Comparison of ENCODE assay signal across 12 mouse cellular contexts in the genomic region with DNA sequence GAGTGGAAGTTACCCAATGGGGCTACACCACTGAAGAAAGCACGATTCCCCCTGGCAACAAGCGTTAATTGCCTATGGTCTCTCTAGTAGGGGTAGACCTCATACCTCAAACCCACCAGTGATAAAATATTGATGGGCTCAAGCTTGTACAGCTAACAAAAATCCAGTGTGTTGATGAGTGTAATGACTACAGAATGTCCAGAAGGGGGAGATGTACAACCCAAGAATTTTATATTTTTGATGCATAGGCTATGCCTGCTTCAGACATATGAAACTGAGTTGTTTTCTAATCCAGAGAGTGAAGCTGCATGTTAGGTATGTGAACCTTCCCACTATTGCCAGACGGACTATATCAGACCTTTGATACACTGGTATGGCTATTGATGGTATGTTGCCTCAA. TPM values are rescaled to one million over a fixed set of nuclear protein-coding genes. Genes with fewer than 3 reads are reported as not detected.
DNase-seq lines count a peak whose midpoint lies in the region; ATAC-seq and TF ChIP-seq lines count a peak whose summit lies in the region.
"Had no signal": no experiment of that assay in that cellular context is flagged by ENCODE, and none has a peak within 500 bp of the region (broad histone marks: within the 10 kb centered on the region; RNA-seq: fewer than 3 reads in every experiment).

No protein-coding gene starts in this region.

- DNase-seq in hindbrain, embryonic 14.5 days (ENCODE audit: low spot score) = peak; percentile 27
- peak; percentile 35 for DNase-seq in midbrain, postnatal 0 days (ENCODE audit: low spot score)
- DNase-seq in embryonic facial prominence, embryonic 14.5 days (ENCODE audit: low spot score) = no peak
- DNase-seq in stomach, postnatal 0 days (ENCODE audit: low spot score) = no peak
- no peak for DNase-seq in right cerebral cortex, postnatal 4 days
- DNase-seq in layer of hippocampus, adult 11-12 months (ENCODE audit: low spot score) = no peak
- DNase-seq: kidney, adult 11 months; right cerebral cortex, postnatal 14 days had no signal

- H3K9me3 ChIP-seq in hindbrain, embryonic 14.5 days (ENCODE audit: control insufficient read depth, low read length) = no peaks in the 10 kb centered on the region
- no peaks in the 10 kb centered on the region for H3K9me3 ChIP-seq in hindbrain, embryonic 16.5 days (ENCODE audit: control insufficient read depth, low read length)
- H3K9me3 ChIP-seq in midbrain, postnatal 0 days (ENCODE audit: low read length) = no peaks in the 10 kb centered on the region
- H3K9me3 ChIP-seq in midbrain, embryonic 13.5 days = no peaks in the 10 kb centered on the region
- H3K9me3 ChIP-seq in embryonic facial prominence, embryonic 14.5 days (ENCODE audit: control insufficient read depth, low read length) = no peaks in the 10 kb centered on the region
- no peaks in the 10 kb centered on the region for H3K9me3 ChIP-seq in stomach, postnatal 0 days (ENCODE audit: control insufficient read depth, low read length)
- H3K9me3 ChIP-seq: heart, embryonic 12.5 days; lung, embryonic 15.5 days had no signal

- no peaks in the 10 kb centered on the region for H3K4me1 ChIP-seq in hindbrain, embryonic 14.5 days (replicated peaks; ENCODE audit: control insufficient read depth, insufficient read depth, low read length)
- H3K4me1 ChIP-seq in hindbrain, embryonic 16.5 days (ENCODE audit: control insufficient read depth, insufficient read depth, low read depth, low read length) = no peaks in the 10 kb centered on the region
- no peaks in the 10 kb centered on the region for H3K4me1 ChIP-seq in midbrain, postnatal 0 days (ENCODE audit: insufficient read depth, low read length)
- H3K4me1 ChIP-seq in midbrain, embryonic 13.5 days (replicated peaks) = no peaks in the 10 kb centered on the region
- H3K4me1 ChIP-seq in embryonic facial prominence, embryonic 14.5 days (ENCODE audit: control insufficient read depth, insufficient read depth, low read length) = no peaks in the 10 kb centered on the region
- no peaks in the 10 kb centered on the region for H3K4me1 ChIP-seq in stomach, postnatal 0 days (replicated peaks; ENCODE audit: control insufficient read depth, insufficient read depth)
- H3K4me1 ChIP-seq: heart, embryonic 12.5 days; lung, embryonic 15.5 days had no signal

- ATAC-seq in hindbrain, embryonic 14.5 days (ENCODE audit: low FRiP score) = no peak
- no peak for ATAC-seq in hindbrain, embryonic 16.5 days
- no peak for ATAC-seq in midbrain, postnatal 0 days (ENCODE audit: low FRiP score)
- ATAC-seq in midbrain, embryonic 13.5 days = no peak
- ATAC-seq in embryonic facial prominence, embryonic 14.5 days (ENCODE audit: low read depth) = 0 out of 2 replicates have a peak, but pooled peaks have one; percentile 6
- ATAC-seq in stomach, postnatal 0 days (ENCODE audit: low FRiP score, low TSS enrichment) = no peak

- peak; percentile 47 for TF ChIP-seq CTCF in midbrain, postnatal 0 days (IDR thresholded peaks at IDR 0.05)
- peak; percentile 68 for TF ChIP-seq CTCF in stomach, postnatal 0 days (IDR thresholded peaks at IDR 0.05; ENCODE audit: low read depth)

- no peak overlapping the region for H3K27ac ChIP-seq in hindbrain, embryonic 14.5 days
- no peak overlapping the region for H3K27ac ChIP-seq in hindbrain, embryonic 16.5 days (ENCODE audit: low read depth, low read length)
- H3K27ac ChIP-seq in midbrain, postnatal 0 days (ENCODE audit: low read depth, low read length) = no peak overlapping the region
- no peak overlapping the region for H3K27ac ChIP-seq in midbrain, embryonic 13.5 days
- no peak overlapping the region for H3K27ac ChIP-seq in embryonic facial prominence, embryonic 14.5 days (replicated peaks; ENCODE audit: low read depth, low read length)
- no peak overlapping the region for H3K27ac ChIP-seq in stomach, postnatal 0 days (replicated peaks)
- H3K27ac ChIP-seq: lung, embryonic 15.5 days had no signal

- WGBS in hindbrain, embryonic 14.5 days = 99% methylated on average over 3 of the region's 3 CpGs
- WGBS in hindbrain, embryonic 16.5 days = 95% methylated on average over 3 of the region's 3 CpGs
- WGBS in midbrain, postnatal 0 days = 95% methylated on average over 3 of the region's 3 CpGs
- WGBS in midbrain, embryonic 13.5 days = 98% methylated on average over 3 of the region's 3 CpGs
- WGBS in embryonic facial prominence, embryonic 14.5 days = 89% methylated on average over 3 of the region's 3 CpGs
- WGBS in stomach, postnatal 0 days = 87% methylated on average over 3 of the region's 3 CpGs

- no peak overlapping the region for H3K4me3 ChIP-seq in hindbrain, embryonic 14.5 days (replicated peaks; ENCODE audit: low read length)
- no peak overlapping the region for H3K4me3 ChIP-seq in hindbrain, embryonic 16.5 days (ENCODE audit: low read length)
- no peak overlapping the region for H3K4me3 ChIP-seq in midbrain, postnatal 0 days (ENCODE audit: low read depth, low read length)
- H3K4me3 ChIP-seq in midbrain, embryonic 13.5 days (replicated peaks) = no peak overlapping the region
- H3K4me3 ChIP-seq in embryonic facial prominence, embryonic 14.5 days (ENCODE audit: low read depth, low read length) = no peak overlapping the region
- H3K4me3 ChIP-seq in stomach, postnatal 0 days (ENCODE audit: low read depth, low read length) = no peak overlapping the region
- H3K4me3 ChIP-seq: heart, embryonic 12.5 days; lung, embryonic 15.5 days had no signal

- TF ChIP-seq EP300 in stomach, postnatal 0 days (optimal IDR thresholded peaks at IDR 0.05) = no peak

- no peaks in the 10 kb centered on the region for H3K27me3 ChIP-seq in hindbrain, embryonic 14.5 days (ENCODE audit: control insufficient read depth, insufficient read depth, low read length)
- H3K27me3 ChIP-seq in hindbrain, embryonic 16.5 days (replicated peaks; ENCODE audit: control insufficient read depth, insufficient read depth, low read length) = no peaks in the 10 kb centered on the region
- H3K27me3 ChIP-seq in midbrain, postnatal 0 days (ENCODE audit: insufficient read depth, low read length) = no peaks in the 10 kb centered on the region
- H3K27me3 ChIP-seq in midbrain, embryonic 13.5 days = no peaks in the 10 kb centered on the region
- no peaks in the 10 kb centered on the region for H3K27me3 ChIP-seq in embryonic facial prominence, embryonic 14.5 days (replicated peaks; ENCODE audit: control insufficient read depth, insufficient read depth, low read length)
- H3K27me3 ChIP-seq in stomach, postnatal 0 days (ENCODE audit: control insufficient read depth, insufficient read depth, low read length) = no peaks in the 10 kb centered on the region
- H3K27me3 ChIP-seq: heart, embryonic 12.5 days; lung, embryonic 15.5 days had no signal

- no peak overlapping the region for H3K9ac ChIP-seq in hindbrain, embryonic 14.5 days
- no peak overlapping the region for H3K9ac ChIP-seq in hindbrain, embryonic 16.5 days (ENCODE audit: low read depth, low read length)
- H3K9ac ChIP-seq in midbrain, postnatal 0 days (replicated peaks; ENCODE audit: low read length, poor library complexity, severe bottlenecking) = no peak overlapping the region
- no peak overlapping the region for H3K9ac ChIP-seq in midbrain, embryonic 13.5 days (replicated peaks)
- H3K9ac ChIP-seq in embryonic facial prominence, embryonic 14.5 days (ENCODE audit: low read depth, low read length) = no peak overlapping the region
- no peak overlapping the region for H3K9ac ChIP-seq in stomach, postnatal 0 days (ENCODE audit: low read length)
- H3K9ac ChIP-seq: heart, embryonic 12.5 days; lung, embryonic 15.5 days had no signal

- H3K4me2 ChIP-seq in hindbrain, embryonic 14.5 days (replicated peaks) = no peak overlapping the region
- H3K4me2 ChIP-seq in hindbrain, embryonic 16.5 days (ENCODE audit: low read length) = no peak overlapping the region
- H3K4me2 ChIP-seq in midbrain, postnatal 0 days (ENCODE audit: low read depth, low read length, poor library complexity, severe bottlenecking) = no peak overlapping the region
- H3K4me2 ChIP-seq in midbrain, embryonic 13.5 days (replicated peaks) = no peak overlapping the region
- no peak overlapping the region for H3K4me2 ChIP-seq in embryonic facial prominence, embryonic 14.5 days (ENCODE audit: low read depth, low read length)
- H3K4me2 ChIP-seq in stomach, postnatal 0 days (replicated peaks; ENCODE audit: low read depth) = no peak overlapping the region
- H3K4me2 ChIP-seq: heart, embryonic 12.5 days; lung, embryonic 15.5 days had no signal

- no peaks in the 10 kb centered on the region for H3K36me3 ChIP-seq in hindbrain, embryonic 14.5 days (replicated peaks; ENCODE audit: control insufficient read depth, insufficient read depth)
- H3K36me3 ChIP-seq in hindbrain, embryonic 16.5 days (ENCODE audit: control insufficient read depth, insufficient read depth, low read length) = no peaks in the 10 kb centered on the region
- H3K36me3 ChIP-seq in midbrain, postnatal 0 days (ENCODE audit: insufficient read depth, low read length) = no peaks in the 10 kb centered on the region
- no peaks in the 10 kb centered on the region for H3K36me3 ChIP-seq in midbrain, embryonic 13.5 days
- H3K36me3 ChIP-seq in embryonic facial prominence, embryonic 14.5 days (ENCODE audit: control insufficient read depth, insufficient read depth, low read length) = no peaks in the 10 kb centered on the region
- H3K36me3 ChIP-seq in stomach, postnatal 0 days (ENCODE audit: control insufficient read depth, insufficient read depth, low read length) = no peaks in the 10 kb centered on the region; the same call in 1 of the 2 replicates
- H3K36me3 ChIP-seq: lung, embryonic 15.5 days had no signal

RNA-seq across cellular contexts. Expression of gene Spcs3, which starts 7.5 kb away (rescaled TPM):
- 47.8 and 52.0 TPM in 2 replicates for polyA plus RNA-seq in hindbrain, embryonic 14.5 days (2014; fragmentation: Nextera tagmentation; extraction: Ambion mirVana)
- 48.5 and 49.4 TPM in 2 replicates for polyA plus RNA-seq in hindbrain, embryonic 16.5 days (2015; fragmentation: Nextera tagmentation; extraction: Ambion mirVana)
- 31.8 and 39.3 TPM in 2 replicates for total RNA-seq in midbrain, postnatal 0 days (2014; rRNA removed)
- 33.4 and 33.9 TPM in 2 replicates for polyA plus RNA-seq in midbrain, postnatal 0 days (2015; fragmentation: Nextera tagmentation; extraction: Ambion mirVana)
- polyA plus RNA-seq in midbrain, embryonic 13.5 days (2015; fragmentation: Nextera tagmentation; extraction: Ambion mirVana) = 58.4 and 61.9 TPM in 2 replicates
- polyA plus RNA-seq in embryonic facial prominence, embryonic 14.5 days (2014; fragmentation: Nextera tagmentation; extraction: Ambion mirVana) = 84.5 and 88.0 TPM in 2 replicates
- polyA plus RNA-seq in stomach, postnatal 0 days (2015; fragmentation: Nextera tagmentation; extraction: Ambion mirVana) = 59.6 and 61.4 TPM in 2 replicates

RNA-seq across cellular contexts. Expression of gene Asb5, which starts 7.9 kb away (rescaled TPM):
- polyA plus RNA-seq in hindbrain, embryonic 14.5 days (2014; fragmentation: Nextera tagmentation; extraction: Ambion mirVana) = 6.4 and 9.8 TPM in 2 replicates
- 6.0 and 6.2 TPM in 2 replicates for polyA plus RNA-seq in hindbrain, embryonic 16.5 days (2015; fragmentation: Nextera tagmentation; extraction: Ambion mirVana)
- 1.1 and 14.6 TPM in 2 replicates for total RNA-seq in midbrain, postnatal 0 days (2014; rRNA removed)
- polyA plus RNA-seq in midbrain, postnatal 0 days (2015; fragmentation: Nextera tagmentation; extraction: Ambion mirVana) = 10.7 and 11.4 TPM in 2 replicates
- 3.5 and 5.3 TPM in 2 replicates for polyA plus RNA-seq in midbrain, embryonic 13.5 days (2015; fragmentation: Nextera tagmentation; extraction: Ambion mirVana)
- 4.9 and 6.8 TPM in 2 replicates for polyA plus RNA-seq in embryonic facial prominence, embryonic 14.5 days (2014; fragmentation: Nextera tagmentation; extraction: Ambion mirVana)
- polyA plus RNA-seq in stomach, postnatal 0 days (2015; fragmentation: Nextera tagmentation; extraction: Ambion mirVana) = 3.8 and 4.2 TPM in 2 replicates

Comparison
In these comparisons a context has a peak if more than half of its experiments do, and no peak if none do; other contexts are left out.
1. DNase-seq: peak in hindbrain, embryonic 14.5 days (single experiment) and midbrain, postnatal 0 days (single experiment); none in embryonic facial prominence, embryonic 14.5 days (single experiment), stomach, postnatal 0 days (single experiment), right cerebral cortex, postnatal 4 days (single experiment) and layer of hippocampus, adult 11-12 months (single experiment).